Mouse (Mus musculus) layer of hippocampus, adult 2 months (tissue): ENCODE data around the gene Siae. TPM values are rescaled to one million over a fixed set of nuclear protein-coding genes. Genes with fewer than 3 reads are reported as not detected.
A peak's percentile ranks its signal among the peaks of the same experiment; 100 is the strongest.

Source experiments
- DNase-seq, 2 experiments: peaks; one replicate each; pipeline ENCODE4 v3.0.0; 2022; ENCODE audit warnings: low spot score in 2 of 2
- H3K27ac ChIP-seq: fragments of 200-600 bp; 2 replicates; pipeline ENCODE4 v1.8.1; 2022
- H3K4me3 ChIP-seq: fragments of 200-600 bp; 2 replicates; pipeline ENCODE4 v1.8.1; 2022; ENCODE audit warnings: mild to moderate bottlenecking
- CTCF ChIP-seq: fragments of 200-600 bp; conservative IDR thresholded peaks from 2 replicates; pipeline ENCODE4 v1.8.1; 2022; ENCODE audit warnings: antibody characterized with exemption, mild to moderate bottlenecking, moderate library complexity
- total RNA-seq, 2 experiments: library from RNA; stranded (reverse); gene quantifications; 2 replicates each; pipeline ENCODE4 v1.2.3; 2021

Siae gene
- total RNA-seq, 2 experiments from 2014 or later = 9.6 to 14.0 TPM

DNA sequence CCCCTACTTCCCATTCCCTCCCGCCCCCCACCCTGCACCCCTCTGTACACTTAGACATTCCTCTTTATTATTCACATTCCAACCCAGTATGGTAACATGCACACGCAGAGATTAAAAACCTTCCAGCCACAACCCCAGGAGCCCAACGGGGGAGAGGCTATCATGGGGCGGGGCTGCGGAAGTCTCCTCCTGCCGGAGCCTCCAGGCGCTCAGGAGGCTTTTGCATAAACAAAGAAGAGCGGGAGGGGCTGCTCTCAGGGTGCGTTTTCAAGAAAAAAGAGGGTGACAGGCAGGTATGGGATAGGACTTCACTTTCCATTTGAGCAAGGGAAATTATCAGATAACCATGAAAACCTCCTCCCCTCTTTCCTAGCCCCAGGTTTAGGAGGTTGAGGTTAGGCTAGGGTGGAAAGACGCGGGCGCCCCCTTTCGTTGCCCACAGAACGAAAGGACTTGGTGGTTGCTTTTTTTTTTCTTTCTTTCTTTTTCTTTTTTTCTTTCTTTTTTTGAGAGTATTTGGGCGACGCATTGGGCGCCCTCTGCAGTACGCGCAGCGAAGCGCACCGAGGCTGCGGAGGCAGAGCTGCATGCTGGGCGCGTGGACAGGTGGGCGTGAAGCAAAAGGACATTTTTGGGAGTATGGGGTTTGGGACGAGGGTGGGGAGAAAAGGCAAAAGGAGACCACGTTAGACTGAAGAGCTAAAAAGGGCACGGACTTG is 10.9 kb upstream of the Siae start:
- Histone ChIP-seq H3K27ac (peak overlapping the region; percentile 77; the same call in 1 of the 2 replicates), H3K4me3 (peak overlapping the region; percentile 46)
- peak; percentile 92 for TF ChIP-seq CTCF
- peak; percentile 75 to 76 for DNase-seq

DNA sequence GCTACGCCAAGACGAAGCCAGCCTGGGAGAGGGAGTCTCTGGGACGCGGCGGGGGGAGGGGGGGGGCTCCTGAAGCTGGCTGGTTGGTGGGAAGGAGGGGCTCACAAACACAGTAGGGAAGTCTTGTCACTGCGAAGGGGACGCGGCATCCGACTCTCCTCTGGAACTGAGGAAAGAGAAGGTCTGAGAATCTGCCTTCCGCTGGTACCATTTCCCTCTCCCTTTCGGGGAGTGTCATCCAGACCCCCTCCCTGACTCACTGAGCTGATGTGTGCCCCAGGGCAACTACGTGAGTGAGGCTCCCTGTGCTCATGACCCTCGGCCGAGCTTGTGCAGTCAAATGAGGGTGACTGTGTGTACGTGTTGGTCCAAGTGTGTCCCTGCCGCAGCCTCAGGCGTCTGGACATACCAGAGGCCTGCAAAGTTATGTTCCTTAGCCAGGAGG is 10.3 kb upstream of the Siae start:
- peak overlapping the region; percentile 77 for H3K27ac ChIP-seq
- H3K4me3 ChIP-seq = peak overlapping the region; percentile 46
- no peak for DNase-seq
- TF ChIP-seq CTCF = no peak

DNA sequence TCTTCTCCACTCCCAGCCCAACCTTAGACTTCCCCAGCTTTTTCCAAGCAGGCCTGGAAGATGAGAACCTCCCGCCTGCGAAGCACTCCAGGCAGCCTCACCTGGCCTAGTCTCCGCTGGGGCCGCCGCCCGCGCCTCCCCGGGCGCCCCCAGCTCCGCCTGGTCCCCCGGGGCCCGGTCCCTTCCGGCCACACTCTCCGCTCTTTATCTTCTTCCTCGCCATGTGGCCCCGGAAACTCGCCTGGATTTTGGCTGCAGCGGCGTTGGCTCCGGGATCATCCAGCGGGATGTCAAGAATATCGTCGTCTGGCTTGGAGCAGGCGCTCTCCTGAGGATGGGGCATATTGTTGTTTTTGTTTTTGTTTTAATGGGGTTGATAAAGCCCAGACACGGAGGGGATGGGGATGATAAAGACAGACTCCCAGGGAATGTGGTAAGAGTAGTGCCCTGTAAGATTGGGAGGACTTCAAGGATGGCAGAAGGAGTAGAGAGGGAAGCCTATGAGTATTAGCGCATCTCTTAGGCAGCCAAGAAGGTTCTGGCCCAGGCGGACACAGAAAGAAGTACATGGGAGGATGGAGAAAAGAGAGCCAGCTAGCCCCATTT is 9.5 kb upstream of the Siae start:
- TF ChIP-seq CTCF = no peak
- Histone ChIP-seq H3K27ac (peak overlapping the region; percentile 77), H3K4me3 (peak overlapping the region; percentile 22)
- DNase-seq = no peak

DNA sequence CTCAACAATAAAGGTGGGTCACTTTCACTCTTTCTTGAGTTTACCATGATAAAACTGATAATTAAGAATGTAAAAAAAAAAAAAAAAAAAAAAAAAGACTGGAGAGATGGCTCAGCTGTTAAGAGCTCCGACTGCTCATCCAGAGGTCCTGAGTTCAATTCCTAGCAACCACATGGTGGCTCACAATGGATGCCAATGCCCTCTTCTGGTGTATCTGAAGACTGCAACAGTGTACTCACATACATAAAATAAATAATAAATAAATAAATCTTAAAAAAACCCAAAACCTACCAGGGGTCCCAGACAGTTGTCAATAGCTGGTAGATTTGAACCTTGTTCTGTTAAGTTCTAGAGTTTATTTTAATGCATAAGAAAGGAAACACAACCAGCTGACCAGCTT is 8.6 kb upstream of the Siae start:
- Histone ChIP-seq H3K27ac (no peak overlapping the region), H3K4me3 (no peak overlapping the region)
- no peak for DNase-seq
- peak; percentile 77 for TF ChIP-seq CTCF

DNA sequence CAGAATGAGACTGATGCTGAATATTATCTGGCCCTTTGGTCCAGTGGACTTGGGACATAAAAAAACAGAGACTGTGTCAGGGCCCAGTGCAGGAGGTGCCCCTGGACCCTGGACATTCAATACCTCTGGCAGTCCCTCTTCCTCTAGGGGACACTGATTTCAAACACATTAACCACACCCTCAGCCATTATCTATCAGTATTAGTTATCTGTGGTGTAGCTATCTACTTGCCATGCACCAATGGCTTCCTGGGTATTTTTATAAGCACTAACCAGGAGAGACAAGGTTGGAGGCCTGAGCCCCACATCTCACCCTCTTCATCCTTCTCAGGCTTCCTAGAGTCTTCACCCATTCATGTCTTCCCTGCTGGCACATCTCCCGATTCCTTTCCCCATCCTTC is 5.1 kb upstream of the Siae start:
- TF ChIP-seq CTCF = no peak
- no peak for DNase-seq
- peak overlapping the region; percentile 97 for H3K27ac ChIP-seq
- H3K4me3 ChIP-seq = peak overlapping the region; percentile 82

DNA sequence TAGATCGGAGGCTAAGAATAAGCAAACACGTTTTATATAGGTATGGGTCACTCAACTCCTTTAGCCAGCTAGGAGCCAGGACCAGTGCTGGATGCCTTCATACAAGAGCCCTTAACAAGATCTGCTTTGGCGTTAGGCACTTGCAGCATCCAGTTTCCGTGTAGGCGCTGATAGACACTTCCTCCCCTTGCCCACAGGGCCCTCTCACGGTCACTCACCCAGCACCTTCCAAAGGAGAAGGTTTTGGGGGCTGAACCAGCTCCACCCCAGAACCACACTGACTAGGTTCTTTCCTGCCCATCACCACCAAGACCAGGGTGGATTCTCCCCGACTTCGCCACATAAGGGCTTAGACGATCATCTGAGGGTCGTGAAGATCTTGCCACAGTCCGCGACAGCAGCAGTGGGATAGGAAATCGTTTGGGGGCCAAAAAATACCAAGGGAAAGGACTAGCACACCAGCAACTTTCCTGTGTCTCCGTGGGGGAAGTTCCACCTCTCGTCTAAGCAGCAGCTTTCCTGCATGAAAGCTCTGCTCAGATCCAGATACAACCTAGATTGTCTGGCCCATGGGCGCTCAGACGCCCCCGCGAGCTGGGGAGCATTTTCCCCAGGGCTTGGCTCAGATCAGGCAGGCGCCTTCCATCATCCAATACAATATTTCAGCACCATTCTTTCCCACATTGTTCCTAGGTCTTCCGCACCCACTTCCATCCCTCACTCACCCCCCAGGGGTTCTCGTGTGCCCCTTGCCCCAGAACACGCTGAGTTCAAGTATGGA is 3.6 kb upstream of the Siae start:
- DNase-seq = peak in 1 of 2 experiments; percentile 63
- 0 out of 2 replicates have a peak, but pooled peaks have one; percentile 18 for TF ChIP-seq CTCF
- peak overlapping the region; percentile 82 for H3K4me3 ChIP-seq
- peak overlapping the region; percentile 97 for H3K27ac ChIP-seq

DNA sequence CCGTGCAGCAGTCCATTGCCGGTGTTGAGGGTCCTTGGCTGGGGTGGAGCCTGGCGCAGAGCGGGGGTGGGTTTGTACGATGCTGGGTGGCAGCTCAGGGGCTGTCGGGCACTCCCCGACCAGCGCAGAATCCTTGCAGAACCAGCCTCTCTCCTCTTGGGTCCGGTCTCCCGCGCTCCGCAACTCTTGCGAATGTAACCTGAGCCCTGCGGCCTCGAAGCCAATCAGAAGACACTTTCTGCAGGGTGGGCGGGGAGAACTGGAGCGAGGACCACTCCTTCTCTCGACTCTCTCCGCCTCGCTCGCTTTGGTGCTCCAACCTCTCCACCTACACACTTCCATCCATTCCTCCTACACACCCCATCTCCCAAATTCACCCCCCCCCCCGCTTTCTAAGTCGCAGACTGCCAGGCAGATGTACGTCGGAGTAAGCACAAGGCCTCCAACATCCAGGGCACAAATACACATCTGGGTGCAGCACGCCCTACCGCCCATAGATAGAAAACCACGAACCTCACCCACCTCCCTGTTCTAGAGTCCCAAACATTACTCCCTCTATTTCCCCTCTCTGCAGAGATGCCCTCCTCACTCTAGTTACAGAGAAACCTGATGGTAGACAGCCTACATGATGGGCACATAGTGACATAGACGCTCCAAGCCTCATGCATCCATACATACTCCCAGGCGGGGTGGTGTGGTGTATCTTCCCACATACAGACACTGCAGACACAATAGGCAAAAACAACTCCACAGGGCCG is 2.8 kb upstream of the Siae start, which contains the start of gene Nrgn:
Gene Nrgn, minus strand, starts transcription at position 369 of the 758 bp plus-strand sequence.
- Histone ChIP-seq H3K4me3 (peak within 1 kb of the TSS; percentile 82), H3K27ac (peak within 1 kb of the TSS; percentile 97)
- DNase-seq = peak; percentile 83 to 92
- no peak for TF ChIP-seq CTCF

DNA sequence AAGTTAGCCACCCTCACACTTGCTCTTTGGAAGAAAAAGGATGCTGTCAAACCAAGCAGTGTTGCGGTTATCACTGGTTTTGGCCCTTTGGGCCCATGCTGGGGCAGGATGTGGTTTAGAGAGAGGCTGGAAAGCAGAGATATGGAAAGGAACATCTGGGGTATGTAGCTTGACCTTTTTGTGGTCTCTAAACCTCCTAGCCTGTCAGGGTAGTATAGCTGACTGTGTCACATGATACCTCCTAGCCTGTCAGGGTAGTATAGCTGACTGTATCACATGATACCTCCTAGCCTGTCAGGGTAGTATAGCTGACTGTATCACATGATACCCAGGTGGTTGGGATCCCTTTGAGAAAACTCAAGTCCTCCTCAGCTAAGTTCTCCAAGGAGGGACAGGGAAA is 1.2 kb upstream of the Siae start:
- Histone ChIP-seq H3K27ac (peak overlapping the region; percentile 97), H3K4me3 (no peak overlapping the region)
- TF ChIP-seq CTCF = no peak
- no peak for DNase-seq

DNA sequence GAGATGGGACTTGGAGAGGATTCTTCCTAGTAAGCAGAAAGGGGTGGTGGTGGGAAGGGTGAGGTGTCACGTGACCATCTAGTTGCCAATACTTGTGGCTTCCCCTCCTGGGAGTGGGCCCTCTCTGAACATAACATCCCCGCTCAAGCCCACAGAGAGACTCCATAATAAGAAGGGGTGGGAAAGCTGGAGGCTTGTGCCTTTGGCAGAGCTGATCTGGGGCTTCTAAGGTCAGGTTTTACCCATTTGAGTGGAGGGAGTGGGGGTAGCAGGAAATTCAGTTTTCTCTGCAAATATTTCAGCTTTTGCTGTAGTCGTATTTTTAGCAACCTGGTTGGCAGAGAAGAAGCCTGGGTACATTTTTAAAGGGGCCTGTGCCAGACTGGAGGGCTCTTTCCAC is 868 bp downstream of the Siae start:
- Histone ChIP-seq H3K4me3 (no peak overlapping the region), H3K27ac (peak overlapping the region; percentile 97)
- DNase-seq = no peak
- no peak for TF ChIP-seq CTCF

DNA sequence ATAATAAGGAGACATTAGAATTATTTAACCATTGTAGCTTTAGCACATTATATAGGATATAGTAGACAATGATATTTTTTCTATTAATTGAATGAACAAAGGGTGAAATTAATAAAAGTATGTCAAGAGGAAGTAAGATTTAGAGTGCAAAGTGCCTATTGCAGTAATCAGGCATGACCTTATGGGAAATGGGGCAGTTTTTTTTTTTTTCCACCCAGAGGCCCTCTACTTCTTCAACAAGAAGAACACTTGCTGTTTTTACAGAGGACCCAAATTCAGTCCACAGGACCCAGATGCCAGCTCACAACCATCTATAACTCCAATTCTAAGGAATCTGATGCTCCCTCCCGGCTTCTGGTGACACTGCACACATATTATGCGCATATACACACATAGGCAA is 5.1 kb downstream of the Siae start:
- H3K27ac ChIP-seq = no peak overlapping the region
- TF ChIP-seq CTCF = no peak
- H3K4me3 ChIP-seq = no peak overlapping the region
- no peak for DNase-seq

DNA sequence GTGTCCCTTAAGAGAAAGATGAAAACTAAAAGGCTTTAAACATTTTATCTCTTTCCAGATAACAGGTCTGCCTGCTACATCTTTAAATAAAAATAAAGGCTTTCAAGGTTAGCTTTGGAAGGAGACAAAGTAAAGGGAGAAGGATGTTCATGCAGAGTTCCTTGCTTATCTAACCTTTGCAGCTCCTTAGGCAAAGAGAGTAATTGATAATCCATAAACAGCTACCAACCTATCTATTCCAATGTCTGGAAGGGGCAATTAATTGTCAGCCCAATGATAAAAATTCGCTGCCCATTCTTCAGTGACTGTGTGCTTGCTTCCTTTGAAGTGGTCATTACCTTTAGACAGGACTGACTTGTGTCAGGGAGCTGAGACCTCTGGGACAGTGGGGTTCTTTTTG is 8.3 kb downstream of the Siae start:
- Histone ChIP-seq H3K4me3 (no peak overlapping the region), H3K27ac (no peak overlapping the region)
- no peak for TF ChIP-seq CTCF
- DNase-seq = no peak

DNA sequence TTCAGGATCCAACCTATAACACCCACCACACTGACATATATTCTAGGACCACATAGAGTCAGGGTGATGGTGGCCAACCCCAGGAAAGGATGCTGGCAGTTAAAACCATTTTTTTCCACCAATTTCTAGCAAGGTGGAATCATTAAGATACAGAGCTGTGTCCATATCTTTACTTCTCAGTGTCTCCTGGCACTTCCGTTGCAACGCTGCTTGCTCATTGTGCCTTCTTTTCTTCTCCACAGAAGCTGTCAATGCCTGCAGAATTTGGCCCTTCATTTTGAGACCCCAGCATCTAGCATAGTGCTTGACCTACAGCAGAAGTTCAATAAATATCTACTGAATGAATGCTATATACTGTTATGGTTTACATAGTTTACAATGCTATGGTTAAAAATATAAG is 11.5 kb downstream of the Siae start:
- DNase-seq = no peak
- TF ChIP-seq CTCF = no peak
- H3K27ac ChIP-seq = peak overlapping the region; percentile 86
- no peak overlapping the region for H3K4me3 ChIP-seq
